Mouse (Mus musculus): Measurements from ENCODE around the gene Kcnj8.

Gene Kcnj8

GRCm38 (mm10) chr6:142571055-142571618 lies at the start of gene Kcnj8:
Kcnj8 (minus strand) TSS chr6:142571614.
- DNase-seq, result peak; percentile 7

GRCm38 (mm10) chr6:142616659-142617058 lies 45.2 kb upstream of the Kcnj8 start:
- DNase-seq, result no peak

GRCm38 (mm10) chr6:142614324-142614723 lies 42.9 kb upstream of the Kcnj8 start:
- peak; percentile 14 for DNase-seq

GRCm38 (mm10) chr6:142612366-142612765 lies 41.0 kb upstream of the Kcnj8 start:
- no peak for DNase-seq

- no peak for DNase-seq
Measured at GRCm38 (mm10) chr6:142609401-142610373, 38.3 kb upstream of the Kcnj8 start.

- no peak for DNase-seq
Measured at GRCm38 (mm10) chr6:142607080-142607479, 35.7 kb upstream of the Kcnj8 start.

- DNase-seq, result no peak
Measured at GRCm38 (mm10) chr6:142602772-142603171, 31.4 kb upstream of the Kcnj8 start.

- DNase-seq, result no peak
Measured at GRCm38 (mm10) chr6:142578831-142579230, 7.4 kb upstream of the Kcnj8 start.

- no peak for DNase-seq
Measured at GRCm38 (mm10) chr6:142577801-142578200, 6.4 kb upstream of the Kcnj8 start.

GRCm38 (mm10) chr6:142572876-142573275 lies 1.5 kb upstream of the Kcnj8 start:
- DNase-seq, result no peak

GRCm38 (mm10) chr6:142571629-142572360 lies 381 bp upstream of the Kcnj8 start:
- no peak for DNase-seq

- DNase-seq, result no peak
Measured at GRCm38 (mm10) chr6:142570046-142570770, 1.2 kb downstream of the Kcnj8 start.

- DNase-seq, result no peak
Measured at GRCm38 (mm10) chr6:142568713-142569357, 2.6 kb downstream of the Kcnj8 start.

- DNase-seq, result no peak
Measured at GRCm38 (mm10) chr6:142567452-142567851, 4.0 kb downstream of the Kcnj8 start.

GRCm38 (mm10) chr6:142564746-142565145 lies 6.7 kb downstream of the Kcnj8 start:
- DNase-seq, result no peak

GRCm38 (mm10) chr6:142561151-142561550 lies 10.3 kb downstream of the Kcnj8 start:
- DNase-seq, result no peak

- no peak for DNase-seq
Measured at GRCm38 (mm10) chr6:142558772-142559679, 12.4 kb downstream of the Kcnj8 start.

GRCm38 (mm10) chr6:142558076-142558475 lies 13.3 kb downstream of the Kcnj8 start:
- no peak for DNase-seq

GRCm38 (mm10) chr6:142555988-142556387 lies 15.4 kb downstream of the Kcnj8 start:
- DNase-seq, result no peak

- DNase-seq, result no peak
Measured at GRCm38 (mm10) chr6:142551482-142551881, 19.9 kb downstream of the Kcnj8 start.

- DNase-seq, result no peak
Measured at GRCm38 (mm10) chr6:142550871-142551270, 20.5 kb downstream of the Kcnj8 start.
